Mouse (Mus musculus) retina, adult 2 months (tissue): Measurements from ENCODE around the gene Dpysl4.

ENCODE experiments used
- DNase-seq: peaks from one replicate; pipeline ENCODE4 v3.0.0-alpha.2; 2012; ENCODE audit warnings: low read depth, low spot score

Dpysl4 gene

DNA sequence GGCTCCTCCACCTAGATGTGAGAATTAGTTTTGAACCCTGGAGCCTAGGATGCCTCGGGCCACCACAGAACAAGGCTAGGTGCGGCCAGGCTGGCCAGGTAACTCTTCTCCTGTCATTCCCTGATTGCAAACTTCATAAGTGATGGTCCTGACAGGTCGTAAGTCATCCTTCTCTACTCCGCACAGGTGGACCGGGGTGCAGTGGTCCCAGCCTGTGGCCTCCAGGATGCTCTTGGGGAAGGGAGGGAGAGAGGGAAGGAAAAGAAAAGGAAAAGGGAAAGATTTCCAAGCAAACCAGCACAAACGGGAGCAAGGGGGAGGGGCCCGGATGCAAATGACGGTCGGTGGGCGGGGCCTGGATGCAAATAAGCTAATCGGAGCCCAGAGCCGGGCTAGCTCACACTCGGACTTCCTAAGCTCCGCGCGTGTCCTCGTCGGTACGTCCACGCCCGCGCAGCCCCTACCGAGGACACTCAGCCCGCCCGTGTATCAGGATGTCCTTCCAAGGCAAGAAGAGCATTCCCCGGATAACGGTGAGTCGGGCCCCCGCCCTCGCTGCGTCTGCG lies at the start of gene Dpysl4:
Gene Dpysl4 (plus strand): TSS at position 373 of the 566 bp plus-strand sequence.
- peak; percentile 65 for DNase-seq

DNA sequence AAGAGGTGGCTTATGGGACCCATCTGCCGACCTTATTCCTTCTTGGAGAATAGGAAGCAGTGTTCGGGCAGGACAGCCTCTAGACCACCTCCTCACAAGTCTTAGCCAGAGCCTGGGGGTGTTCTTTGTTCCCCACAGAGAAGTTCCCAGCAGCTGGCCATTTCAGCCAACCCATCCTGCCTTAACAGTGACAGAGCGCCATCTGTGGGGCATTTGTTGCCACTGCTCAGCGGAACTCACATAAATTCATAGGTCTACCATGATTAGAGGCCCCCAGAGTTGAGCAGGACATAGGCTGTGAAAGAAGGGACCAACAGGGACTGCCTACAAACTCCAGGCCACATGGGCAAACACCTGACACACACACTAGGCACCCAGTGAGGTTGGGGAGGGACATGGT lies 22.4 kb upstream of the Dpysl4 start:
- no peak for DNase-seq

DNA sequence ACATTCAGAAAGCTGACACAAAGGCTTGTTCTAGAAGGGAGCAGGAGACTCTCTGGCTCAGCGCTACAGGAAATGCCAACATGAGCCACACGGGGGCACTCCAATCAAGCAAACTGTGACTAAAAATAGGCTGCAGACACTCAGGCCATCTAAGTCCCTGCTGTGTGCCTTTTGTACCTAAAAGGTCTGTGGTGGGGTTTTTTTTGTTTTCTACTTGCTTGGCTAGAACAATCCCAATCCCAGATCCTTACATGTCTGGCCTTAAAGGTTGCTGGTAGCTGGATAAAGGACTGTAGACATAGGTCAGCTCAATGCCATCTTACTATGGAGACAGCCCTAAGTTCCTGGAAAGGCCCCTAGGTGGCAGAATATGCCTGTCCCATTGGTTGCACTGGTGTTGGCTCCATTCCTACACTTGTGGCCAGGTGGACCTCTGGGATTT lies 17.6 kb upstream of the Dpysl4 start:
- DNase-seq: peak; percentile 57

DNA sequence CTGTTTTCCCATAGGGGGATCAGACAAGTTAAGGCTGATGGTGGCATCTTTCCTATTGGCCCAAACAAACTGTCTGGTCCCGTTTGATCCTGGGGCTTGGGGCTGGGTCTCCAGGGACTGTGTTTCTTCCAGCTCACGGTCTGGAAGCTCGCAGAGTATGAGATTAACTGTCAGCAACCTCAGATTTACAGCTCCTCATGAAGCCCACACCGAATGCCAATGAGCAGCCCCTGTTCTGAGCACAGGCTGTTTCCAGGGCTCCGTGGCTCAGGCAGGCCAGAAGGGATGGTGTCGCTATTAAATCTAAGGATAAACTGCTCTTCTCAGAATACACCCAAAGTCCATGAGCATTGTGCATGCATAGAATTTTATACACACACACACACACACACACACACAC lies 11.6 kb upstream of the Dpysl4 start:
- no peak for DNase-seq

DNA sequence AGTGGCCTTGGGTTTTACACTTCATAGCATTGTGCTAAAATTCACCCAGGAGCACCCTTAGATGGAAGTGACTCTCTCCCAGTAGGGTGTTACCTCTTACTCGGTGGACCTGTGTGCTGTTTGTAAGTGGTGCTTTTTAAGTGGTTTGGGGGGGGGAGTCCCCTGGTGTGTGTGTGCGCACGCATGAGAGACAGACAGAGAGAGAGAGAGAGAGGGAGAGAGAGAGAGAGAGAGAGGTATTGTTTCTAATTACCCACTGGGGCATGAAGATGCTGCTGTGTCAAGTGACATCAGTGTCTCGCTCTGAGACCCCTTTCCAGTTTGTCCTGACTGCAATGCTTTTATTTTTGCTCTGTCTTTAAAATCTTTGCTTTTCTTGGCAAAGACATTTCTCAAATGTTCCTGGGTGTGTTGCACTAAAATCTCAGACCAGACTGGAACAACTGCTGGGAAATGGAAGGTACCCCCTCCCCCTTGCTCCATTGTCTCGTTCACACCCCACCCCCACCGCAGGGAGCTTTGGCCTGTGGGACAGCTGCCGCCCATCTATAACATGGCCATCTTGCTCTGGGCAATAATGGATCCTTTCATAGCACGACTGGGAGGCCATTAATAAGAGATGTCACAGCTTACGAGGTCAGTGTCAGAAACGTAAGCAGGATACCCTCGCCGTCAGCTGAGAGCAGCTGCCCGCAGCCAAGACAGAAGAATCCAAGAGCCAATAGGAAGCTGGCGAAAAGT lies 10.6 kb upstream of the Dpysl4 start:
- DNase-seq: no peak

DNA sequence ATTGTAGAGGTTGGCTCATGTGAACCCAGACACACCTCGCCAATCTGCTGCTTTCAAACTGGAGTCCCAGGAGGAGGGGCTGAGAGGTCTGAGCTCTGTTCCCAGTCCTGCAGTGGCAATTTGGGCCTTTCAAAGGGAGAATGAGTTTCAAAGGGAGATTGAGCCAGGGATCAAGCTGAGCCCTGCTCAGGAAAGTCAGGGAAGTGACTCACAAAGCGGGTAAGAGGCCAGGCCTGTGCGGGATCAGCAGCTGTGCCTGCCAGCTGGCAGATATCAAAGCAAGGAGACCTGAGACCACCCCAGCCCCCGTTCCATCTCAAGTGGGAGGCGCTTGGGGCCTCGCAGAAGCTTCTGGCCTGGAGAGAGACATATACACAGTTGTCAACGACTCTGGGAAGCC lies 8.5 kb upstream of the Dpysl4 start:
- no peak for DNase-seq

DNA sequence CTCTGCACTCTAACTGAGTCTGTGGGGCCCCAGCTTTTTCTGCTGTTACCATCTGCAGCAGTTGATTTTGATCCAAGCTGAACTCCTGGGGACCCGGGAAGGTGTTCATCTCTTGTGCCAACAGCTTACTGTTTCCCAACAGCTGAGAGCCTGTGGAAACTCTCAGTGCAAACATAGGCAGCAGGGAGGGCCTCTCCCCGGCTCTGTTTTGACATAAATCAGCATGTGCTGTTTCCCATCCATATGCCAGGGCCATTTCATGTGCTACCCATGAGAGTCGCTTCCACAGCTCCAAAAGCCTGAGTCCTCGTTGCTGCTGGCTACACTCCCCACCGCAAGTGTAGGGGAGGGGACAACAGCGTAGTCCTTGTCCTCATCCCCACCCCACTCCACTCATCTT lies 7.6 kb upstream of the Dpysl4 start:
- no peak for DNase-seq

DNA sequence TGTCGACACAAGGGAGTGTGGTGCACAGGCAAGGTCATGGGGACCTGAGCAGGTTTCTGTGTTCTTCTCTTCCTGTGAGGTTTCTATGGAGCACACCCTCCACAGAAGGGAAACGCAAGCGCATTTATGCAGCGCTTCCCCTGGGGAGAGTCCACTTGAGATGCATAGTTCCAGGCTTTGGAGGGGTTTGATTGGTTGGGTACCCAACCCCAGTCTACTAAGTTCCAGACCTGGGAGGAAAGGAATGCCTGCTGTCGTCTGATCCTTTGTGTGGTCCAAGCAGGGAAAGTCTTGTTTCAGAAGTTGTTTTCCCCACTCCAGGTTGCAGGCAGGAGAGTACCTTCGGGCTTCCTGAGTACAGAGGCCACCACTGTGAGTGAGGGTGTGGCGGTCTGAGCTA lies 6.7 kb upstream of the Dpysl4 start:
- DNase-seq: no peak

DNA sequence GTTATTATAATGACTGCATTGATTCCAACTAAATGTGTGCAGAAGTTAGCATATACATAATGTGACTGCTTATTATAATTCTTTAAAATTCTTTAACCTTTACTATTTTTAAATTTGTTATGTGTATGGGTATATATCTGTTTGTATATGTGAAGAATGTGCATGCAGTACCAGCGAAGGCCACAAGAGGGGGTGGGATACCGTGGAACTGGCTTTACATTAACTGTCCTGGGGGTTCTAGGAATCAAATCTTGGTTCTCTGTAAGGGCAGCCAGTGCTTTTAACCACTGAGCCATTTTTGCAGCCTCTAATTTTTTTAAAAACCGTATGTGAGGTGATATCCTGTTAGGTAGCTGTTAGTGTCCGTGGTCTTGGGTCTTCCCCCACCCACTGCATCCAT lies 5.1 kb upstream of the Dpysl4 start:
- DNase-seq: no peak

DNA sequence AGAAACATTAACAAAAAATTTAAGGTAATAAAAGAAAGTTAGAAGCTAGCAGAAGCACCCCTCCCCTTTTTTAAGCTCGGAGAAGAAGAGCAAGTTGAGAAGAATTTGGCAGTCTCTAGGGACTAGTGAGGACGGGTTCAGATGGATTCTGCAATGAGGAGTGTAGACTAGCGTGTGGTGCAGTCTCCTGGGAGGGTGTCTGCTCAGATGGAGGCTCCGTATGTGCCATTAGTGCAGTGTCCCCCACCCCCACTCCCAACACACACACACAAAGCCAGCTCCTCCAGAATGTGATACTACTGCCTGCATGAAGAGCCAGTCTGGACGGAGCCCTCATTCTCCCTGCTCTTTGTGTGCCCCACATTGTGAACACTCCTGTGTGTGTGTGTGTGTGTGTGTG lies 4.6 kb upstream of the Dpysl4 start:
- no peak for DNase-seq

DNA sequence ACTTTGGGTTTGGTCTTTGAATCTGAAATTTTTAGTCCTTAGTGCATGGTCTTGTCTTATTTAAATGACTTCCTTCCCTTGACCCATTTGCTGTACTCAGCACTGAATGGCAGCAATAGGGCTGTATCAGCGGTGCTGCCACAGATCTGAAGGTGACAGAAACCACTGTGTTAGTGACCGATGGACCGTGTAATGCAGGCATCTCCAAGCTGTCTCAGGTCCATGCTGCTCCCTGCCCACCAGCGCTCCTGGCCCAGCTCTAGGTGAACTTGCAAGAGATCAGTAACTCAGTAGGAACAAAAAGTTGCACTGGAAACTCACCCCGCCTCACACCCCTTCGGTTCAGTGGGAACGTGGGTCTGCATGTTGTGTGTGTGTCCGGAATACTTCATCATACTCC lies 3.5 kb upstream of the Dpysl4 start:
- no peak for DNase-seq

DNA sequence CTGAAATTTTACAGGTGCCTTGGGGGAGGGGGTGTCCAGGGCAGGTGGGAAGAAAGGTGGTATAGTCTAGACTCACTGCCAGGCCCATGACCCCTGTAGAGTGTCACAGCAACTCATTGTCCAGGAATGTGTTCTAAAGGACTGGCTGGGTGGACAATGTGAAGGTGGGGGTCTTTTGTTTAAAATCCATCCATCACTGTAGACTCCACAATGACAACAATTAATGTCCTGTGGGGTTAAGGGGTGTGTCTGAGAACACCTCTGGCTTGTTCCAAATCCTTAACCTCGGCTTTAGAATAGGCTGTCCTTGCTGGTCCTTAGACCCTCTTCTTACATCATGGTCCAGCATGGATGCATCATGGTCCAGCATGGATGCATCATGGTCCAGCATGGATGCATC lies 1.5 kb upstream of the Dpysl4 start:
- DNase-seq: no peak

DNA sequence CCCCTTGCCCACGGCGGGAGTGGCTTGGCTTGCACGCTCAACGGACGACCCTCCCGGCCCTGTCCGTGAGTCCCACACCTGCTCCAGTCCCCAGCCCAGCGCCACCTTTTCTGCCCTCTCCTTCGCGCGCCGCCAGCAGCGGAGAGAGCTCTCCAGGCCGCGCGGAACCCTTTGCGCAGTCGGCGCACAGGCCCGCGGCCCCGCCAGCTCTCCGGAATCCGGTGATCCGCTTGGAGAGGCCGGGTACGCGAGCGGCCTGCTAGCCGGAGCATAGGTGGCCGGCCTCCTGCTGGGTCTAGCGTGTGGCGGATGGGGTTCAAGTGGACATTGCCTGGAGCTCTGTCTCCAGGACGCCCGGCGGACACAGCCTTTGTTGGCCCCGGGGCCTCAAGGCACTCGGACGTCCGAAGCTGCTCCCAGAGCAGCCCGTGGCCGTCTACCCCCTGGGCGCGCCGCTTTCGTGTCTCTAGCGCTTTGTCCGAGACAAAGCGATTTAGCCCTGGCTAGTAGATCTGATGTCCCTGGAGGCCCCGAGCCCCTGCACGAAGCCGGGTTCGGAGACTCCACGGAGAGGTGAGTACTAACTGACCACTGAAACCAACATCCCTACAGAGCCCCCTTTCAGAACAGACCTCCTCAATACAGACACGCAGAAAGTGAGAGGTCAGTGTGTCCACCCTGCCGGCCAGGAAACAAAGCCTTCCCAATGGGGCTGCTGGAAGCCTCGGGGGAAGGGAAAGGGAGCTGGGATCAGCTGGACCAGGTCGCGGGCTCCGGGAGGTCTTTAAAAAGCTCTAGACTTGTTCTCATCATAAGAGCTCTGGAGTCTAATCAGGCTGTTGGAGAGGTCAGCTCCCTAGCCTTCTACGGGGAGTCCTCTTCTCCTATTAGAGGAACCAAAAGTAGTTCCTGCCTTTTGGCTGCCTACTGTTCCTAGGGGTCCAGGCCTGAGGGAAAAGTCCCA lies 676 bp downstream of the Dpysl4 start:
- peak; percentile 22 for DNase-seq

DNA sequence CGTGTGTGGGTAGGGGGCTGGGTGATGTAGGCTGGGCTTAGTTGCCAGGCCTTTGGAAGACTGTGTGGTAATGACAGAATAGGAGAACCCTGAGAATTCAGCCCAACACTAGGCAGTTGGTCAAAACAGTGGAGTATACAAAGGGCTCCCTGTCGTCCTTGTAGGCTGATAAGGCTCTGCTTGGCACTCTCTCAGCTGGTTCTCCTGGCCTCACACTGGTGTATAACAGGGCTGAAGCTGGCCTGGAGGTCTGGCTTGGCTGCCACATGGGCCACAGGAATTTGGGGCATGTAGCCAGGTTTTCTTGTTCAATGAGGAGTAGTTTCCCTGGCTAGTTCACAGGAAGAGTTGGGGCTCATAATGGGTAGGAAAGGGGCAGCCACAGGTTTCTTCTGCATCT lies 2.0 kb downstream of the Dpysl4 start:
- DNase-seq: no peak

DNA sequence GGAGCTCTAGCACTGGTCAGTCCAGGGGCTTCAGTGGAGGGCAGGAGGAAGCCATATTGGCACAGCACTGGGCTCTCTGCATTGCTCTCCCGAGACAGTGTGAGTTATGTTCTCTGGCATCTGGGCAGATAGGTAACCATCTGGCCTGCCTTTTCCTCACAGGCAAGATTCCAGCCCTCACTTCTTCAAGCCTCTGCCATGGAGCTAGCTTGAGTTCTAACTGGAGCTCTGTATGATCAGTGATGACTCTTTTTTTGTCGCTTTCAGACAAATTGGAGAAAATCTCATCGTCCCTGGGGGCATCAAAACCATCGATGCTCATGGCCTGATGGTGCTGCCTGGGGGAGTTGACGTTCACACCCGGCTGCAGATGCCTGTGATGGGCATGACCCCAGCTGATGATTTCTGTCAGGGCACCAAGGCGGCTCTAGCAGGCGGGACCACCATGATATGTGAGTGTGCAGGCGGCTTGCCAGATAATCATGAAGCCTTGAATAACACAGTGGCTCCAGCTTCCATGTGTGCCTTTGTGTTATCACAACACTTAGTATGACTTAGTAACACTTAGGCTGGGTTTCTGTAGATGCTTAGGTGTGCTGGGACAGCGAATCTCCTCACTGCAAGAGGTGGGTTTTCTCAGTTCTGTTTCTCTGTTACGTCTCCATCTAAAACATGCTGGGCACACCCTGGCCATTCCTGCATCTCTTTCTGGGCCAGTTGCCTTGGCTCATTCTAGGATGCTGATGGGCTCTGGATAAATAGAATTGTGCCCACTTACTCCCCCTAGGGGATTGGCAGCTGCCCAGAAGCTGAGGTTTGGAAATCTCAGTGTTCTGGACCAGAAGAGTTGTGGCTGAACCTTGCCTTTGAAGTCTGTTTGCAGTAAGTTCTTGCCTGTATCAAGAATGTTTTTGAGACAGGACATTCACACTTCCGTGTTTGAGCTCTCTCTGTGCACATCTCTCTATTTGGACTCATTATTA lies 4.4 kb downstream of the Dpysl4 start:
- no peak for DNase-seq

DNA sequence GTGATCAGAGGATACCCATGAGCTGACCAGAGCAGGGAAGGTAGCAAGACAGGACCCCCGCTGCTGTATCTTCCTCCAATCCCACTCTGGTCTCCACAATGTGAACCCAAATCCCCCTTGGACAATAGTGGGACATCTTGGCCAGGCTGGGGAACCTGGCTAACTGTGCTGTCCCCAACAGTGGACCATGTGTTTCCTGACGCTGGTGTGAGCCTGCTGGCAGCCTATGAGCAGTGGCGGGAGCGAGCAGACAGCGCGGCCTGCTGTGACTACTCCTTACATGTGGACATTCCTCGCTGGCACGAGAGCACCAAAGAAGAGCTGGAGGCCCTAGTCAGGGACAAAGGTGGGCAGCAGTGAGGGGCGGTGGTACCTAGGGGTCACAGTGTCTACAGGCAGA lies 5.9 kb downstream of the Dpysl4 start:
- DNase-seq: no peak

DNA sequence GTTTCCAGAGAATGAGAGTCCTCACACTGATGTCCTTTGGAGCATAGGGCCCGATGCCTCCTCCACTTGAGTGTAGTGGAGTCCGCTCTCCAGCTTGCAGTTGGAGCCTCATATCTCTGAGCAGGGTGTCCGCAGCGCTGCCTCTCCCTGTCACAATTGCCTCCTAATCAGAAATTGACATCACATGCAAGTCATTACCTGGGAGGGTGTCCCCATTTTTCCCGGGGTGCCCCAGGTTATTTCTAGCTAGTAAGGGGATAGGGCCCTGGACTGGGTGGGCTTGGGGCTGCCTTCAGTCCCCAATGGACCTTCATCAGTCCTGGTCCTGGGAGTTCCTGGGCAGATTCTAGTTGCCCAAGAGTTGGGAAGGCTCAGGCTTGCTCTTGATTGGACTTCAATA lies 6.9 kb downstream of the Dpysl4 start:
- DNase-seq: no peak

DNA sequence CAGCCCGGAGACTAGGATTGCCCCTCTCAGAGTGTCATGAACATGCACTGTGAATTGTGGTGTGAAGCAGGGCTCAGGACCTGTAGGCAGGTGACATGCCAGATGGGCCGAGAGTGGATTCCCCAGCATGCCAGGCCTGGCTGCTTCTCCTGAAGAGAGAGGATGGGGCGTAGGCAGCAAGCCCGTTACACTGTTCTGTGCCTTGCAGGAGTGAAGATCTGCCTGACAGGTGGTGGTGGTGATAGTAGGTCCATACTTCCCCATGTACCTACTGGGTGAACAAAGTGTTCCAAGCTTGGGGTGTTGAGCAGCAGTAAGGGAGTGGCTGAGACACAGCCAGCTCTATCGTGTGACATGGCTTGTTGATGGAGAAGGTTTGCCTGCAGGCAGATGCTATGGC lies 7.3 kb downstream of the Dpysl4 start:
- DNase-seq: no peak

DNA sequence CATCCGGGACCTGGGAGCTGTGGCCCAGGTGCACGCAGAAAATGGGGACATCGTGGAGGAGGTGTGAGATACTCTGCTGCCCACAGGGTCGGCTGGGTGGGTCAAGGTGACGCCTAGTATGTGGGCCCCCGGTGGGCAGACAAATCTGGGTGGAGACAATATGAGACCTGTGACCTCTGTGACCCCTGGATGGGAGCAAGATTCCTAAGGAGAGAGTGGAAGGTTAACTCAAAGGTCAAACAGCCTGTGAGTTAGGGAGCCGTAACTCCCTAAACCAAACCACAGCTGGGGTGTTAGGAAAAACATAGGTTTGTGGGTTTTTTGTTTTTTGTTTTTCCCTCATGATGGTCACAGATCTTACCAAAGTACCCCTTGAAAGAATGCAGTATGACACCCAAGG lies 8.0 kb downstream of the Dpysl4 start:
- no peak for DNase-seq

DNA sequence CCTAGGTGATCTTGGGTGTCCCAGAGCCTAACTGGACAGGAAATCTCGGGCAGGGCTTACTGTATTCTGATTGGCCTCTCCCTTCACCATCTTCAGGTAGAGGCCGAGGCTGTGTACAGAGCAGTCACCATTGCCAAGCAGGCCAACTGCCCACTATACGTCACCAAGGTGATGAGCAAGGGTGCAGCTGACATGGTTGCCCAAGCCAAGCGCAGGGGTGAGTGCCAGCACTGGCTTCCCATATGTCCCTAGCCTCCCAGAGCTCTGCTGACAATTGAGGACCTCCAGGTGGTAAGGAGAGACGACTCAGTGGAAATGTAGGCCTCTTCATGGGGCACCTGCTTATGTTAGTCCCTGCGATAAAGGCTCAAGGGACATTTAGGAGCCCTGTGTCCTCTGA lies 9.0 kb downstream of the Dpysl4 start:
- no peak for DNase-seq

DNA sequence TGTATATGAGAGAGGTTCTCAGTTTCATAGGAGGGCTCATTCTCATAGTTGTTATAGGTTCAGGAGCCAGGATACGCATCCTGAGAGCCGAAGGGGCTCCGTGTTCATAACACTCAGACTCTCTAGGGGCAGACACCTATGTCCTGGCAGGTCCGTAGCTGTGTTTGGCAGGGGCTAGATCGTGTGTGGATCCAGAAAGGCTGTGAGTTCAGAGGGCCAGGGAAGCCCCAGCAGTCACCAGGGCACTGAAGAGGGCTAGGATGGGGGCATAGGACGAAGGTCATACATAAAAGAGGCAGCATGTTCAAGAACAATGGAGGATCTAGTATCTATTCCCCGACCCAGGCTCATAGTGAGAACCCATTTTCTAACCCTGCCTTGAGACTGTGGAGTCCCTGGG lies 9.5 kb downstream of the Dpysl4 start:
- DNase-seq: no peak
